Mouse (Mus musculus): Measurements from ENCODE around the gene Peli1. TPM values are rescaled to one million over a fixed set of nuclear protein-coding genes. Genes with fewer than 3 reads are reported as not detected.

Peli1 gene
- 41.4 and 43.5 TPM in 2 replicates for polyA plus RNA-seq (2015; fragmentation: Nextera tagmentation; extraction: Ambion mirVana)

GRCm38 (mm10) chr11:21091067-21091427 is at the start of gene Peli1:
TSS of gene Peli1 (plus strand) at chr11:21091291.
- Histone ChIP-seq H3K27me3 (ENCODE audit: insufficient read depth, low read length) (no peaks in the 10 kb centered on the region), H3K4me3 (ENCODE audit: low read length) (peak within 1 kb of the TSS; percentile 89), H3K4me2 (replicated peaks; ENCODE audit: low read depth, low read length) (peak within 1 kb of the TSS; percentile 78), H3K9ac (replicated peaks; ENCODE audit: low read length) (peak within 1 kb of the TSS; percentile 99), H3K36me3 (ENCODE audit: insufficient read depth, low read length) (no peaks in the 10 kb centered on the region), H3K4me1 (ENCODE audit: insufficient read depth, low read length) (peaks cover 14% of the 10 kb centered on the region), H3K9me3 (ENCODE audit: low read length) (no peaks in the 10 kb centered on the region), H3K27ac (ENCODE audit: low read length) (peak within 1 kb of the TSS; percentile 99)
- peak; percentile 99 for ATAC-seq (ENCODE audit: low FRiP score, low TSS enrichment)
- under 1% methylated on average over 23 of the region's 24 CpGs for WGBS

- no peak for ATAC-seq (ENCODE audit: low FRiP score, low TSS enrichment)
- Histone ChIP-seq H3K27me3 (ENCODE audit: insufficient read depth, low read length) (no peaks in the 10 kb centered on the region), H3K9ac (replicated peaks; ENCODE audit: low read length) (no peak overlapping the region), H3K9me3 (ENCODE audit: low read length) (no peaks in the 10 kb centered on the region), H3K4me1 (ENCODE audit: insufficient read depth, low read length) (no peaks in the 10 kb centered on the region), H3K4me3 (ENCODE audit: low read length) (no peak overlapping the region), H3K27ac (ENCODE audit: low read length) (no peak overlapping the region), H3K36me3 (ENCODE audit: insufficient read depth, low read length) (no peaks in the 10 kb centered on the region), H3K4me2 (replicated peaks; ENCODE audit: low read depth, low read length) (no peak overlapping the region)
- WGBS, result 90% methylated on average over 5 of the region's 5 CpGs
These were observed 48.5 kb upstream of the Peli1 start for GRCm38 (mm10) chr11:21042590-21042989.

- no peak for ATAC-seq (ENCODE audit: low FRiP score, low TSS enrichment)
- Histone ChIP-seq H3K4me2 (replicated peaks; ENCODE audit: low read depth, low read length) (no peak overlapping the region), H3K27me3 (ENCODE audit: insufficient read depth, low read length) (no peaks in the 10 kb centered on the region), H3K27ac (ENCODE audit: low read length) (no peak overlapping the region), H3K4me3 (ENCODE audit: low read length) (no peak overlapping the region), H3K4me1 (ENCODE audit: insufficient read depth, low read length) (no peaks in the 10 kb centered on the region), H3K9ac (replicated peaks; ENCODE audit: low read length) (no peak overlapping the region), H3K9me3 (ENCODE audit: low read length) (no peaks in the 10 kb centered on the region), H3K36me3 (ENCODE audit: insufficient read depth, low read length) (no peaks in the 10 kb centered on the region)
- WGBS, result 94% methylated on average over 2 of the region's 2 CpGs
These were observed 44.9 kb upstream of the Peli1 start for GRCm38 (mm10) chr11:21046188-21046587.

- no peaks in the 10 kb centered on the region for H3K4me1 ChIP-seq (ENCODE audit: insufficient read depth, low read length)
- H3K9ac ChIP-seq (replicated peaks; ENCODE audit: low read length), result no peak overlapping the region
- no peaks in the 10 kb centered on the region for H3K36me3 ChIP-seq (ENCODE audit: insufficient read depth, low read length)
- WGBS, result 73% methylated on average over 2 of the region's 2 CpGs
- H3K4me2 ChIP-seq (replicated peaks; ENCODE audit: low read depth, low read length), result no peak overlapping the region
- H3K27ac ChIP-seq (ENCODE audit: low read length), result no peak overlapping the region
- ATAC-seq (ENCODE audit: low FRiP score, low TSS enrichment), result no peak
- no peak overlapping the region for H3K4me3 ChIP-seq (ENCODE audit: low read length)
- no peaks in the 10 kb centered on the region for H3K27me3 ChIP-seq (ENCODE audit: insufficient read depth, low read length)
- H3K9me3 ChIP-seq (ENCODE audit: low read length), result no peaks in the 10 kb centered on the region
These were observed 43.2 kb upstream of the Peli1 start for GRCm38 (mm10) chr11:21047921-21048320.

- no peaks in the 10 kb centered on the region for H3K36me3 ChIP-seq (ENCODE audit: insufficient read depth, low read length)
- H3K4me1 ChIP-seq (ENCODE audit: insufficient read depth, low read length), result no peaks in the 10 kb centered on the region
- no peak overlapping the region for H3K4me2 ChIP-seq (replicated peaks; ENCODE audit: low read depth, low read length)
- no peak overlapping the region for H3K9ac ChIP-seq (replicated peaks; ENCODE audit: low read length)
- H3K4me3 ChIP-seq (ENCODE audit: low read length), result no peak overlapping the region
- no peaks in the 10 kb centered on the region for H3K9me3 ChIP-seq (ENCODE audit: low read length)
- no peak overlapping the region for H3K27ac ChIP-seq (ENCODE audit: low read length)
- no peak for ATAC-seq (ENCODE audit: low FRiP score, low TSS enrichment)
- H3K27me3 ChIP-seq (ENCODE audit: insufficient read depth, low read length), result no peaks in the 10 kb centered on the region
- WGBS, result 86% methylated on average over 9 of the region's 9 CpGs
These were observed 39.4 kb upstream of the Peli1 start for GRCm38 (mm10) chr11:21051716-21052115.

GRCm38 (mm10) chr11:21054587-21054986 is 36.5 kb upstream of the Peli1 start:
- no peak overlapping the region for H3K4me3 ChIP-seq (ENCODE audit: low read length)
- H3K9ac ChIP-seq (replicated peaks; ENCODE audit: low read length), result no peak overlapping the region
- ATAC-seq (ENCODE audit: low FRiP score, low TSS enrichment), result no peak
- H3K4me2 ChIP-seq (replicated peaks; ENCODE audit: low read depth, low read length), result no peak overlapping the region
- no peaks in the 10 kb centered on the region for H3K36me3 ChIP-seq (ENCODE audit: insufficient read depth, low read length)
- H3K27ac ChIP-seq (ENCODE audit: low read length), result no peak overlapping the region
- no peaks in the 10 kb centered on the region for H3K4me1 ChIP-seq (ENCODE audit: insufficient read depth, low read length)
- no peaks in the 10 kb centered on the region for H3K9me3 ChIP-seq (ENCODE audit: low read length)
- H3K27me3 ChIP-seq (ENCODE audit: insufficient read depth, low read length), result no peaks in the 10 kb centered on the region

- H3K4me3 ChIP-seq (ENCODE audit: low read length), result no peak overlapping the region
- no peaks in the 10 kb centered on the region for H3K9me3 ChIP-seq (ENCODE audit: low read length)
- 81% methylated on average over 13 of the region's 13 CpGs for WGBS
- no peak overlapping the region for H3K27ac ChIP-seq (ENCODE audit: low read length)
- H3K9ac ChIP-seq (replicated peaks; ENCODE audit: low read length), result no peak overlapping the region
- H3K27me3 ChIP-seq (ENCODE audit: insufficient read depth, low read length), result no peaks in the 10 kb centered on the region
- no peaks in the 10 kb centered on the region for H3K36me3 ChIP-seq (ENCODE audit: insufficient read depth, low read length)
- no peaks in the 10 kb centered on the region for H3K4me1 ChIP-seq (ENCODE audit: insufficient read depth, low read length)
- ATAC-seq (ENCODE audit: low FRiP score, low TSS enrichment), result peak; percentile 59; the same call in 1 of the 2 replicates
- H3K4me2 ChIP-seq (replicated peaks; ENCODE audit: low read depth, low read length), result no peak overlapping the region
These were observed 34.8 kb upstream of the Peli1 start for GRCm38 (mm10) chr11:21056109-21056850.

- H3K9me3 ChIP-seq (ENCODE audit: low read length), result no peaks in the 10 kb centered on the region
- ATAC-seq (ENCODE audit: low FRiP score, low TSS enrichment), result no peak
- H3K9ac ChIP-seq (replicated peaks; ENCODE audit: low read length), result no peak overlapping the region
- no peaks in the 10 kb centered on the region for H3K4me1 ChIP-seq (ENCODE audit: insufficient read depth, low read length)
- 67% methylated on average over 17 of the region's 17 CpGs for WGBS
- no peaks in the 10 kb centered on the region for H3K36me3 ChIP-seq (ENCODE audit: insufficient read depth, low read length)
- no peak overlapping the region for H3K27ac ChIP-seq (ENCODE audit: low read length)
- no peak overlapping the region for H3K4me3 ChIP-seq (ENCODE audit: low read length)
- H3K27me3 ChIP-seq (ENCODE audit: insufficient read depth, low read length), result no peaks in the 10 kb centered on the region
- no peak overlapping the region for H3K4me2 ChIP-seq (replicated peaks; ENCODE audit: low read depth, low read length)
These were observed 33.3 kb upstream of the Peli1 start for GRCm38 (mm10) chr11:21057511-21058414.

- Histone ChIP-seq H3K4me3 (ENCODE audit: low read length) (no peak overlapping the region), H3K4me2 (replicated peaks; ENCODE audit: low read depth, low read length) (no peak overlapping the region), H3K27me3 (ENCODE audit: insufficient read depth, low read length) (no peaks in the 10 kb centered on the region), H3K9me3 (ENCODE audit: low read length) (no peaks in the 10 kb centered on the region), H3K27ac (ENCODE audit: low read length) (no peak overlapping the region), H3K4me1 (ENCODE audit: insufficient read depth, low read length) (no peaks in the 10 kb centered on the region), H3K36me3 (ENCODE audit: insufficient read depth, low read length) (no peaks in the 10 kb centered on the region), H3K9ac (replicated peaks; ENCODE audit: low read length) (no peak overlapping the region)
- ATAC-seq (ENCODE audit: low FRiP score, low TSS enrichment), result no peak
- 72% methylated on average over 5 of the region's 5 CpGs for WGBS
These were observed 32.7 kb upstream of the Peli1 start for GRCm38 (mm10) chr11:21058415-21058781.
